Mouse (Mus musculus) large intestine, adult 2 months (tissue): Measurements from ENCODE around the gene Osbpl5. TPM values are rescaled to one million over a fixed set of nuclear protein-coding genes. Genes with fewer than 3 reads are reported as not detected.
"Not testable (repeated sequence)": the region's sequence is repeated elsewhere in the genome, so short reads cannot be mapped to it uniquely, and the experiment has no call there.

ENCODE experiments used
- DNase-seq: peaks from one replicate; pipeline ENCODE4 v3.0.0-alpha.2; 2012; ENCODE audit warnings: low read depth, low spot score
- WGBS: fragments of 180-500 bp; shearing (Covaris S2); methylation state at CpG from one replicate; pipeline ENCODE4 v1.1.7; 2018; 5-methylcytosine and 5-hydroxymethylcytosine counted together
- polyA plus RNA-seq: library from polyadenylated mRNA; depleted of rRNA; stranded (reverse); fragments of >200 nt; gene quantifications from 2 replicates; pipeline ENCODE4 v1.2.3, GENCODE M21; 2012; rRNA removed

The Osbpl5 gene
- polyA plus RNA-seq, 1 experiment, result 31.3 TPM

DNA sequence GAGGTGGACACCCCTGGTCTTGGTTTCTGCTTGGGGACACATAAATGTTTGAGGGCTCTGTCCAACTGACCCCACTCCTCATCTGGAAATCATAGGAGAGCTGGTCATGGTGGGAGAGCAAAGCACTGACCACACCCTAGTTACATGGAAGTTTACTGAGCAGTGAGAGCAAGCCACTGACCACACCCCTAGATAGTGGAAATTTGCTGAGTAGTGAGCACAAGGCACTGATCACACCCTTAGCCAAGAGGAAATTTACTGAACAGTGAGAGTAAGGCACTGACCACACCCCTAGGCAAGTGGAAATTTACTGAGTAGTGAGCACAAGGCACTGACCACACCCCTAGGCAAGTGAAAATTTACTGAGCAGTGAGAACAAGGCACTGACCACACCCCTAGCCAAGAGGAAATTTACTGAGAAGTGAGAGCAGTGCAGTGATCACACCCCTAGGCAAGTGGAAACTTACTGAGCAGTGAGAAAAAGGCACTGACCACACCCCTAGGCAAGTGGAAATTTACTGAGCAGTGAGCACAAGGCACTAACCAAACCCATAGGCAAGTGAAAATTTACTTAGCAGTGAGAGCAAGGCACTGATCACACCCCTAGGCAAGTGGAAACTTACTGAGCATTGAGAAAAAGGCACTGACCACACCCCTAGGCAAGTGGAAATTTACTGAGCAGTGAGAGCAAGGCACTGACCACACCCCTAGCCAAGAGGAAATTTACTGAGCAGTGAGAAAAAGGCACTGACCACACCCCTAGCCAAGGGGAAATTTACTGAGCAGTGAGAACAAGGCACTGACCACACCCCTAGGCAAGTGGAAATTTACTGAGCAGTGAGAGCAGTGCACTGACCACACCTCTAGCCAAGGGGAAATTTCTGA is 90.1 kb downstream of the Osbpl5 start:
- DNase-seq, result no peak

DNA sequence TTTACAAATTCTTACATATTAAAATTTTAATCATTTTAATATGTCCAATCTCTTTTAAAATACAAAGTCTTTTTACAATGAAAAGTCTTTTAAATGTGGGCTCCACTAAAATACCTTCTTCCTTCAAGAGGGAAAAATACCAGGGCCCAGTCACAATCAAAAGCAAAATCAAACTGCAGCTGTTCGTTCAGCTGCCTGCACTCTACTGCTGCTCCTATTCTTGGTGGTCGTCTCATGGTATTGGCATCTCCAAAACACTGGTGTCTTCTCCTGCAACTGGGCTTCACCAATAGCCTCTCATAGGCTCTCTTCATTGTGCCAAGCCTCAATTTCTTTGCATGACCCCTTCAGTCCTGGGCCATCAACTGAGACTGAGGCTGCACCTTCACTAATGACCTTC is 93.3 kb downstream of the Osbpl5 start:
- WGBS, result 85% methylated on average over 2 of the region's 2 CpGs
- DNase-seq, result no peak

DNA sequence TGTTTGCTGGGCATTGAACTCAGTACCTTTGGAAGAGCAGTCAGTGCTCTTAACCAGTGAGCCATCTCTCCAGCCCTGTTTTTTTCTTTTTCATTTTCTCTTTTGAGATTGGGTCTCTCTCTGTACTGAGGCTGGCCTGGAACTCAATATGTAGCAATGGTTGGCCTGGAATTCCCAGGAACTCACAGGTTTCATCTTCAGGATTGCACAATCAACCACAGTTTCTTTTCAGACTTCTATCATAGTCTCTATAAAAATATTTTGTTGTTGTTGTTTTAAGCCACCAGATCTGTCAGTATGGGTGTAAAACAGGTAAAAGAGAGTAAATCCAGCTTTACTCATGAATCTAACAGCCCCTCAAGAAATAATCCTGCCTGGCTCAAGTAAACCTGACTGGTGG is 96.0 kb downstream of the Osbpl5 start:
- DNase-seq, result no peak

DNA sequence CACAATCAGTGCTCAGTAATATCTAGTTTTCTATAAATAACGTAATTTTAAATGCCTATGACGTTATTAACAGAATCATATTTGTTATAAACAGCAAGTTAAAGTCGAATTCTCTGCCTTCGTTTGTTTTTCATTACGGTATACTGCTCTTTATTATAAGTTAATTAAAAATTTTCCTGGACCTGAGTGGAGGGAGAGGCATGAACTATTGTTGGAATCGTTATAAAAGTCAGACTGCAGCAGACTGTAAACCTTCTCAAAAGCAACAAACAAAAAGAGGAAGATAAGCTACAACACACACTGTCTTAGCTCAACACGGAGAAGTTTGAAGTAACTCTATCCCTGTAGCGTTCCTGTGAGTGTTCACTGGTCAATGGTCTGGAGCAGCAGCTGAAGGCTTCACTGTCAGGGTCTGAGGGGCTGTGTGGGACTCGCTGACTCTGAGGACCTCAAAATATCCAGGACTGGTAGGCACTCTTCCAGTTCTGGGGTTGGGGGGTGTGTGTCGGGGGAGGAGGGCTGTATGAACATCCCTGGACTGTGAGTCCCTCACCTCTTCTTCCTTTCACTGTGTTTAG is 106.9 kb downstream of the Osbpl5 start:
- 49% methylated on average over 10 of the region's 10 CpGs for WGBS
- DNase-seq, result not testable (repeated sequence)

DNA sequence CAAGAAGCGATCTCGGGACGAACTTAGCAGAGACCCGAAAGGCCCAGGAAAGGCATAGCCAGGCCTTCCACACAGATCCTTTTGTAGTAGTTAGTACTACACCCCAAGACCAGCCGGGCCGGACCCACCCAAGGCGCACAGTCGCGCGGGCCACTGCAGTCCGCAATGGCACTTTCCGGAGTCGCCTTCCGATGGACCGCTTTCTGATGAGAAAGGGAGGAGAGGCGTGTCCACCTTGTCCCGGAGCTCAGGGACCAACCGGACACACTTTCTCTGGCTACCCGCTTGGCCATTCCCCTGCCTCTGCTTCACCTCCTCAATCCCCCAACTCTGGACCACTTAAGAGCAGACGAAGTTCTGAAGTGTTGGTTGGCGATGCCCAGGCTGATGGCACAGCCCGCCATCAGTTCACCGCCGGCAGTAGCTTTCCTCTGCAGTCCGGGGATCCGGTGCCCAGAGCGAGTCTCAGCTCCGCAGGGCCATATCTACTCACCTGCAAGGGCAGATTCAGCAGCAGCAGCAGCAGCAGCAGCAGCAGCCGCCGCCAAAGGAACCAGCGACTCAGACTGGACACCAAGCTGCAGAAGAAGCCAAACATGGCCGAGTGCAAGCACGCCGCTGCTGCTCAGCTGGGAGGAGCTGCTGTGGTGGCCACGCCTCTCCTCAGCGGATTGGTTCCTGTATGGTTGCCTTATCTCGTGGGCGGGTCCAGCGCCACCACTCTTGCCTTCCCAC is 107.6 kb downstream of the Osbpl5 start, which contains the start of gene Tnfrsf22:
Gene Tnfrsf22, minus strand, starts transcription at position 628 of the 735 bp plus-strand sequence.
- 4% methylated on average over 39 of the region's 39 CpGs for WGBS
- DNase-seq, result peak; percentile 44

DNA sequence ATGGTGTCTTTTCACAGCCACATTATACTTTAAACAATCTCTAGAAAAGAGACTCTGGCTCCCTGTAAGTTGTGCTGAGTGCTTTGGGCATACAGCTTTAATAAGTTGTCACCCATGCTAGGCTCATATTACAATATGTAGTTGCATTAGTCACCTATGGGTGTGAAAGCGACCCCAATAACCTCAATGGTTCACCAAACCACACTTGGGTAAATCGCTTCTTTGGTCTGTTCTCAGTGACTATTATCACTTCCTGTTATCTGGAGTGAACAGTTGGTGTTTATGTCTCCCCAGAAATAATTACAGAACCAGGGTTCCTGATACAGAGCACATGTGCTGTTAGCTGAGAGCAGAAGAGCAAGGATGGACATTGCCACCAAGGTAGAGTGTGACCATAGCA is 112.8 kb downstream of the Osbpl5 start:
- WGBS, result 90% methylated on average over 2 of the region's 2 CpGs
- DNase-seq, result not testable (repeated sequence)

Other genes starting within 250 kb of the Osbpl5 start
- gene Nap1l4, start 207.9 kb downstream of the Osbpl5 start, polyA plus RNA-seq, result 54.3 and 57.4 TPM in 2 replicates
- 17.2 and 19.1 TPM in 2 replicates for gene Cars, start 156.9 kb downstream of the Osbpl5 start, polyA plus RNA-seq
- 0.37 and 0.52 TPM in 2 replicates for gene Tnfrsf26, start 128.3 kb downstream of the Osbpl5 start, polyA plus RNA-seq
- 1.2 and 1.3 TPM in 2 replicates for gene Tnfrsf22, start 107.3 kb downstream of the Osbpl5 start, polyA plus RNA-seq
- 1.1 and 2.5 TPM in 2 replicates for gene Tnfrsf23, start 71.1 kb downstream of the Osbpl5 start, polyA plus RNA-seq
- not detected in 2 replicates for gene Mrgprg, start 10.0 kb upstream of the Osbpl5 start, polyA plus RNA-seq
- gene Mrgpre, start 27.5 kb upstream of the Osbpl5 start, polyA plus RNA-seq, result 1.8 and 2.4 TPM in 2 replicates
- 44.2 and 65.4 TPM in 2 replicates for gene Nadsyn1, start 65.9 kb upstream of the Osbpl5 start, polyA plus RNA-seq
- 105 and 202 TPM in 2 replicates for gene Dhcr7, start 66.2 kb upstream of the Osbpl5 start, polyA plus RNA-seq
- gene Gm498, start 109.9 kb upstream of the Osbpl5 start, polyA plus RNA-seq, result not detected in 2 replicates
- 2.3 and 3.8 TPM in 2 replicates for gene Shank2, start 244.9 kb upstream of the Osbpl5 start, polyA plus RNA-seq